Mouse (Mus musculus) R1 (cell line): ENCODE results near the gene Slc26a6.

Source experiments
- DNase-seq: peaks from one replicate; pipeline ENCODE4 v3.0.0-alpha.2; 2018; ENCODE audit warnings: low read depth, low spot score

The Slc26a6 gene

GRCm38 (mm10) chr9:108852976-108853375 is at the start of gene Slc26a6:
Gene Slc26a6 (plus strand): TSS chr9:108853283.
- DNase-seq, result no peak

GRCm38 (mm10) chr9:108805768-108806167 is 47.3 kb upstream of the Slc26a6 start:
- no peak for DNase-seq

GRCm38 (mm10) chr9:108806379-108806778 is 46.7 kb upstream of the Slc26a6 start:
- DNase-seq, result no peak

GRCm38 (mm10) chr9:108806831-108807230 is 46.3 kb upstream of the Slc26a6 start:
- DNase-seq, result no peak

GRCm38 (mm10) chr9:108807674-108808073 is 45.4 kb upstream of the Slc26a6 start:
- DNase-seq, result no peak

- peak; percentile 91 for DNase-seq
Observed at GRCm38 (mm10) chr9:108808163-108808665, 44.9 kb upstream of the Slc26a6 start, which contains the start of gene Nckipsd. Gene Nckipsd (plus strand): TSS chr9:108808368.

- DNase-seq, result no peak
Observed at GRCm38 (mm10) chr9:108809188-108809587, 43.9 kb upstream of the Slc26a6 start.

- no peak for DNase-seq
Observed at GRCm38 (mm10) chr9:108809723-108810122, 43.4 kb upstream of the Slc26a6 start.

GRCm38 (mm10) chr9:108810516-108810915 is 42.6 kb upstream of the Slc26a6 start:
- no peak for DNase-seq

- DNase-seq, result no peak
Observed at GRCm38 (mm10) chr9:108815557-108815956, 37.5 kb upstream of the Slc26a6 start.

- peak; percentile 87 for DNase-seq
Observed at GRCm38 (mm10) chr9:108819495-108819894, 33.6 kb upstream of the Slc26a6 start.

GRCm38 (mm10) chr9:108820077-108820476 is 33.0 kb upstream of the Slc26a6 start:
- DNase-seq, result no peak

- DNase-seq, result peak; percentile 86
Observed at GRCm38 (mm10) chr9:108824144-108824685, 28.9 kb upstream of the Slc26a6 start.

GRCm38 (mm10) chr9:108824755-108825413 is 28.2 kb upstream of the Slc26a6 start:
- DNase-seq, result peak; percentile 99

- peak; percentile 97 for DNase-seq
Observed at GRCm38 (mm10) chr9:108825820-108826699, 27.0 kb upstream of the Slc26a6 start, which contains the start of gene Celsr3. Gene Celsr3 (plus strand): TSS chr9:108826320.

- peak; percentile 79 for DNase-seq
Observed at GRCm38 (mm10) chr9:108826700-108827340, 26.3 kb upstream of the Slc26a6 start.

- DNase-seq, result no peak
Observed at GRCm38 (mm10) chr9:108827454-108827853, 25.6 kb upstream of the Slc26a6 start.

GRCm38 (mm10) chr9:108827906-108828305 is 25.2 kb upstream of the Slc26a6 start:
- no peak for DNase-seq

- no peak for DNase-seq
Observed at GRCm38 (mm10) chr9:108831637-108832036, 21.4 kb upstream of the Slc26a6 start.

- peak; percentile 98 for DNase-seq
Observed at GRCm38 (mm10) chr9:108832390-108833108, 20.5 kb upstream of the Slc26a6 start.

GRCm38 (mm10) chr9:108842989-108843388 is 10.1 kb upstream of the Slc26a6 start:
- DNase-seq, result peak; percentile 58
